Mouse (Mus musculus): ENCODE measurements around the gene Pus1. TPM values are rescaled to one million over a fixed set of nuclear protein-coding genes. Genes with fewer than 3 reads are reported as not detected.

Pus1 gene
- polyA plus RNA-seq, 2 experiments: 17.2 to 23.9 TPM

DNA sequence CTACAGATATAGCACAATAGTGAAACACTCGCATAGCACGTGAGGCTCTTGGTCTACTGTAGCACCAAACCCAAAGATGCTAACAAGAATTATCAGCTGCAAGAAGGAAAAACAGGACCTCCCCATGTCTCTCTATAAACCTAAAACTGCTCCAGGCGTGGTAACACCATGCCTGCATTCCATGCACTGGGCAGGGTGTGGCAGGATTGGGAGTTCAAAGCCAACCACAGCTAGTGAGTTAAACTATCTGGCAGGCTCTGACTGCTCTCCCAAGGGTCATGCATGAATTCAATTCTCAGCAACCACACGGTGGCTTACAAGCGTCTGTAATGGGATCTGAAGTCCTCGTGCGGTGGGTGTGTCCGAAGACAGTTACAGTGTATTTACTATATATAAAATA, 2.7 kb upstream of the Pus1 start:
- ATAC-seq (ENCODE audit: insufficient read depth): no peak
- Histone ChIP-seq H3K4me1 (replicated peaks; ENCODE audit: control insufficient read depth in 2 of 2, insufficient read depth in 2 of 2, low read length in 1 of 2) (peaks cover 20 to 27% of the 10 kb centered on the region in 2 experiments), H3K4me3 (ENCODE audit: insufficient read depth in 1 of 2, low read depth in 2 of 2, low read length in 2 of 2) (no peak overlapping the region), H3K9ac (replicated peaks) (no peak overlapping the region), H3K27me3 (ENCODE audit: control insufficient read depth, insufficient read depth, low read length) (no peaks in the 10 kb centered on the region), H3K27ac (no peak overlapping the region; the same call in 1 of the 2 replicates), H3K36me3 (replicated peaks; ENCODE audit: control insufficient read depth, insufficient read depth, low read depth) (peaks cover 25% of the 10 kb centered on the region), H3K4me2 (ENCODE audit: low read depth) (no peak overlapping the region), H3K9me3 (ENCODE audit: control insufficient read depth, low read length) (no peaks in the 10 kb centered on the region)
- WGBS (ENCODE audit: insufficient replicate concordance): 67% methylated on average over 8 of the region's 8 CpGs
- no peak for DNase-seq (ENCODE audit: low read depth in 3 of 3, low spot score in 3 of 3)
- no peak for TF ChIP-seq EP300 (IDR thresholded peaks at IDR 0.05; ENCODE audit: low read depth)
- no peak for TF ChIP-seq CTCF (IDR thresholded peaks at IDR 0.05; ENCODE audit: low read depth)

DNA sequence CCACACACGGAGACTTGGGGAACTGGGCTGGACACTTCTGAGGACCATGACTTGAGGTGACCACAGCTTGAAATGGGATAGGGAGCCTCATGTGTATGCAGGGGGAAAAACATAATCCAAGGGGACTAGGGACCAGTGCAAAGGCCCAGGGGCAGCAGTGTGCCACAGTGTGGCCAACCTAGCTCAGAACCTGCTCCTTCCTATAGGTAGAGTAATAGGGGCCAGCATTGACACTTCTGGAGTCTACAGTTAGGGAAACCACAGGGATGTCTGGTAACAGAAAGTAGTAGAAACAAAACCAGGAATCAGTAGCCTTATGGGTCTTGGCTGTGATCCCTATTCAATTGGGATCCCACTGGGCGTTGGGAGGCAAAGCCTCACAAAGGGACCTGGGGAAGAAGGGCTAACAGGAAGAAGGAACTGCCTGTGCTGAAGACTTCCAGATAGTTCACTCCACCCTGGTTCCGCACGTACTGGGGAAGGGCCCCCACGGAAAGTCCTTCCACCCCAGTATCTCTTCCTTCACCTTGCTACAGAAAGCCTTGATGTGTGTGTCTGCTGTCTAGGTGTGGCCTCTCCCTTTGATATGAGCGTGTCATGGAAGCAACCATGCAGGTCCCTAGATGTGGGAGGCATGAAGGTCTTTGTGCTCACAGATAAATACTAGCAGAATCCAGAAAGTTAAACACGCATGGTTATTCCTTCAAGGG, 1.2 kb upstream of the Pus1 start:
- Histone ChIP-seq H3K27me3 (ENCODE audit: control insufficient read depth, insufficient read depth, low read length) (no peaks in the 10 kb centered on the region), H3K4me2 (ENCODE audit: low read depth) (peak overlapping the region; percentile 98), H3K4me1 (replicated peaks; ENCODE audit: control insufficient read depth in 2 of 2, insufficient read depth in 2 of 2, low read length in 1 of 2) (peaks cover 20 to 27% of the 10 kb centered on the region in 2 experiments), H3K36me3 (replicated peaks; ENCODE audit: control insufficient read depth, insufficient read depth, low read depth) (peaks cover 19% of the 10 kb centered on the region), H3K4me3 (ENCODE audit: insufficient read depth in 1 of 2, low read depth in 2 of 2, low read length in 2 of 2) (0 out of 4 replicates have a peak overlapping the region, but pooled peaks of 1 of the 2 experiments have one; percentile 6), H3K27ac (peak overlapping the region; percentile 87), H3K9ac (replicated peaks) (peak overlapping the region; percentile 54), H3K9me3 (ENCODE audit: control insufficient read depth, low read length) (no peaks in the 10 kb centered on the region)
- 27% methylated on average over 7 of the region's 7 CpGs for whole genome bisulfite sequencing (ENCODE audit: insufficient replicate concordance)
- peak; percentile 58 to 77 (median 66) for DNase-seq (ENCODE audit: low read depth in 3 of 3, low spot score in 3 of 3)
- TF ChIP-seq CTCF (IDR thresholded peaks at IDR 0.05; ENCODE audit: low read depth) (no peak), EP300 (IDR thresholded peaks at IDR 0.05; ENCODE audit: low read depth) (peak; percentile 81)
- ATAC-seq (ENCODE audit: insufficient read depth): peak; percentile 76

DNA sequence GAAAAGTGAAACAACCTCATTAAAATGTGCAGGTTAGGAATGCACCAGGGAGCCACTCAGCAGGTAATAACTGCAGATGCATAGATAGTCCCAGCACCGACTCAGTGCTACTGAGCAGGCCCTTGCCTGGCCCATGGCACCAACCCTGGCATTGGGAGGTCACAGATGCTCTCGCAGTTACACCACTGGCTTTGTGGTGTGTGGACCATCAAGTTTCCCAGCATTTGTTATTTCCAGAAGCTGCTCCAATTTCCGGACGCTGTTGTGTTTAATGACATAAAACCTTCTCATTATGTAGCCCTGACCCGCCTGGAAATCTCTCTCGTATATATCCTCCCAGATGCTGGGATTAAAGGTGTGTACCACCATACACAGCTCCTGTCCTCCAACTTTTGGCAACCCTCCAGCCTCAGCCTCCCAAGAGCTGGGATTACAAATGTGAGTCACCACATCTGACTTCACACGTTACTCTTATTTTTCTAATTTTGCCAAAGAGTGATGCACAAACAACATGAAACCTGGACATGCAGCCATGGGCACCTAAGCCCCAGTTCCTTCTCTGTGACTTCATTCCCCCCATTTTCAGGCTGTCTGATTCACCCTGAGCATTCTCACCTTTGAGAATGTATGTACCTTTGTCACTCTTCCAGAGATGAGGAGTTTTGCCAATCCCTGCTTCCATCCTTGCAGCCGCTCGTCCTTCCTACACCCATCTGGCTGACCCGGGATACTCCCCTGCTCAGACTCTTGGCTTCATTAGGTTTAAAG, 486 bp upstream of the Pus1 start:
- Histone ChIP-seq H3K4me3 (ENCODE audit: insufficient read depth in 1 of 2, low read depth in 2 of 2, low read length in 2 of 2) (peak overlapping the region; percentile 82 to 87), H3K4me2 (ENCODE audit: low read depth) (peak overlapping the region; percentile 98), H3K27ac (peak overlapping the region; percentile 87), H3K9me3 (ENCODE audit: control insufficient read depth, low read length) (no peaks in the 10 kb centered on the region), H3K36me3 (replicated peaks; ENCODE audit: control insufficient read depth, insufficient read depth, low read depth) (peaks cover 12% of the 10 kb centered on the region), H3K27me3 (ENCODE audit: control insufficient read depth, insufficient read depth, low read length) (no peaks in the 10 kb centered on the region), H3K9ac (replicated peaks) (peak overlapping the region; percentile 87), H3K4me1 (replicated peaks; ENCODE audit: control insufficient read depth in 2 of 2, insufficient read depth in 2 of 2, low read length in 1 of 2) (peaks cover 20 to 27% of the 10 kb centered on the region in 2 experiments)
- WGBS (ENCODE audit: insufficient replicate concordance): 58% methylated on average over 10 of the region's 10 CpGs
- ATAC-seq (ENCODE audit: insufficient read depth) (peak; percentile 27), DNase-seq (ENCODE audit: low read depth in 3 of 3, low spot score in 3 of 3) (no peak)
- no peak for TF ChIP-seq EP300 (IDR thresholded peaks at IDR 0.05; ENCODE audit: low read depth)
- TF ChIP-seq CTCF (IDR thresholded peaks at IDR 0.05; ENCODE audit: low read depth): no peak

GRCm38 (mm10) chr5:110779276-110779997, 1.0 kb downstream of the Pus1 start:
- peak overlapping the region; percentile 98 for H3K4me2 ChIP-seq (ENCODE audit: low read depth)
- peak overlapping the region; percentile 82 to 87 for H3K4me3 ChIP-seq (ENCODE audit: insufficient read depth in 1 of 2, low read depth in 2 of 2, low read length in 2 of 2)
- no peak for TF ChIP-seq CTCF (IDR thresholded peaks at IDR 0.05; ENCODE audit: low read depth)
- no peak for TF ChIP-seq EP300 (IDR thresholded peaks at IDR 0.05; ENCODE audit: low read depth)
- no peak for ATAC-seq (ENCODE audit: insufficient read depth)
- H3K36me3 ChIP-seq (replicated peaks; ENCODE audit: control insufficient read depth, insufficient read depth, low read depth): peaks cover 17% of the 10 kb centered on the region
- H3K9ac ChIP-seq (replicated peaks): peak overlapping the region; percentile 87
- no peak for DNase-seq (ENCODE audit: low read depth in 3 of 3, low spot score in 3 of 3)
- H3K27me3 ChIP-seq (ENCODE audit: control insufficient read depth, insufficient read depth, low read length): no peaks in the 10 kb centered on the region
- 13% methylated on average over 15 of the region's 15 CpGs for WGBS (ENCODE audit: insufficient replicate concordance)
- H3K4me1 ChIP-seq (replicated peaks; ENCODE audit: control insufficient read depth in 2 of 2, insufficient read depth in 2 of 2, low read length in 1 of 2): peaks cover 20 to 27% of the 10 kb centered on the region in 2 experiments
- no peaks in the 10 kb centered on the region for H3K9me3 ChIP-seq (ENCODE audit: control insufficient read depth, low read length)
- H3K27ac ChIP-seq: no peak overlapping the region

All from liver, embryonic 14.5 days (tissue).